Mouse (Mus musculus) ES-E14 (cell line): ENCODE measurements around the gene Lin7a.

ENCODE experiments used
- CHD2 ChIP-seq: IDR thresholded peaks from 2 replicates; pipeline ENCODE4 v1.6.1; 2014; ENCODE audit warnings: mild to moderate bottlenecking, low read depth, low read length, inconsistent platforms
- HCFC1 ChIP-seq: IDR thresholded peaks from 2 replicates; pipeline ENCODE4 v1.6.1; 2012; ENCODE audit warnings: low read length, inconsistent platforms, borderline replicate concordance; ENCODE audit not compliant: insufficient read depth
- MAFK ChIP-seq: IDR thresholded peaks from 2 replicates; pipeline ENCODE4 v1.6.1; 2014; ENCODE audit warnings: mild to moderate bottlenecking, low read depth, low read length, inconsistent platforms; ENCODE audit not compliant: insufficient read depth
- ZC3H11A ChIP-seq: IDR thresholded peaks from 2 replicates; pipeline ENCODE4 v1.6.1; 2012; ENCODE audit warnings: low read depth, mild to moderate bottlenecking, inconsistent platforms, low read length, borderline replicate concordance
- ZNF384 ChIP-seq: IDR thresholded peaks from 2 replicates; pipeline ENCODE4 v1.6.1; 2012; ENCODE audit warnings: low read depth, low read length, inconsistent platforms

GRCm38 (mm10) chr10:107272804-107273145 lies 1.3 kb downstream of the Lin7a start:
- TF ChIP-seq ZNF384: no peak
- no peak for TF ChIP-seq HCFC1
- no peak for TF ChIP-seq MAFK
- no peak for TF ChIP-seq CHD2
- TF ChIP-seq ZC3H11A: no peak
